Mouse (Mus musculus) mammary gland, adult 2 months (tissue): ENCODE results near the gene Atxn2. TPM values are rescaled to one million over a fixed set of nuclear protein-coding genes. Genes with fewer than 3 reads are reported as not detected.

Experiments
- polyA plus RNA-seq: library from polyadenylated mRNA; depleted of rRNA; stranded (reverse); fragments of >200 nt; gene quantifications from 2 replicates; pipeline ENCODE4 v1.2.3, GENCODE M21; 2012; ENCODE audit warnings: low replicate concordance; rRNA removed

Atxn2 gene
- polyA plus RNA-seq, result 113 and 128 TPM in 2 replicates

GRCm38 (mm10) chr5:121711174-121711927, at the start of gene Atxn2:
Gene Atxn2 (plus strand): TSS chr5:121711337.

GRCm38 (mm10) chr5:121837441-121838340, 126.6 kb downstream of the Atxn2 start, which contains the start of gene Sh2b3:
Gene Sh2b3 (minus strand): TSS chr5:121837646.

GRCm38 (mm10) chr5:121848743-121849142, 137.6 kb downstream of the Atxn2 start, which contains the start of gene Pheta1:
Gene Pheta1 (plus strand): TSS chr5:121848984.

Other genes starting within 250 kb of the Atxn2 start
- gene Adam1b, start 207.9 kb upstream of the Atxn2 start, polyA plus RNA-seq, result not detected in 2 replicates
- 3.5 and 4.6 TPM in 2 replicates for gene Adam1a, start 165.9 kb upstream of the Atxn2 start, polyA plus RNA-seq
- 0.53 TPM in 1 of 2 replicates, not detected in the other for gene Gm42878, start 165.9 kb upstream of the Atxn2 start, polyA plus RNA-seq
- gene Mapkapk5, start 165.4 kb upstream of the Atxn2 start, polyA plus RNA-seq, result 20.2 and 45.8 TPM in 2 replicates
- gene Aldh2, start 117.5 kb upstream of the Atxn2 start, polyA plus RNA-seq, result 766 and 1,278 TPM in 2 replicates
- 12.6 and 41.3 TPM in 2 replicates for gene Acad12, start 92.4 kb upstream of the Atxn2 start, polyA plus RNA-seq
- 11.9 and 15.8 TPM in 2 replicates for gene Acad10, start 50.8 kb upstream of the Atxn2 start, polyA plus RNA-seq
- gene Brap, start 50.8 kb upstream of the Atxn2 start, polyA plus RNA-seq, result 21.4 and 27.2 TPM in 2 replicates
- gene Sh2b3, start 126.3 kb downstream of the Atxn2 start, polyA plus RNA-seq, result 35.4 and 156 TPM in 2 replicates
- gene Pheta1, start 137.6 kb downstream of the Atxn2 start, polyA plus RNA-seq, result 12.7 and 19.8 TPM in 2 replicates